Mouse (Mus musculus): ENCODE results near the gene Snap29.

GRCm38 (mm10) chr16:17423021-17423420, 17.2 kb downstream of the Snap29 start:
- TF ChIP-seq EP300 (IDR thresholded peaks at IDR 0.05; ENCODE audit: low read length) (no peak), CHD1 (IDR thresholded peaks at IDR 0.05; ENCODE audit: low read depth, low read length) (no peak), SMC3 (IDR thresholded peaks at IDR 0.05; ENCODE audit: low read depth, low read length) (no peak), ZNF384 (IDR thresholded peaks at IDR 0.05; ENCODE audit: low read depth, low read length) (no peak), ETS1 (conservative IDR thresholded peaks at IDR 0.05; ENCODE audit: low read depth, low read length) (no peak), BHLHE40 (IDR thresholded peaks at IDR 0.05; ENCODE audit: low read depth, low read length) (no peak), CTCF (conservative IDR thresholded peaks at IDR 0.05 in 1 of 2, IDR thresholded peaks at IDR 0.05 in 1 of 2; ENCODE audit: low read depth in 2 of 2, low read length in 2 of 2) (no peak)
